Mouse (Mus musculus) right cerebral cortex, postnatal 10 days (tissue): Measurements from ENCODE around the gene Parp16.
"Not testable (repeated sequence)": the region's sequence is repeated elsewhere in the genome, so short reads cannot be mapped to it uniquely, and the experiment has no call there.

Source experiments
- DNase-seq, 2 experiments: peaks; one replicate each; pipeline ENCODE4 v3.0.0; 2021; ENCODE audit warnings: low spot score in 2 of 2

Parp16 gene

GRCm38 (mm10) chr9:65178336-65179213, 16.6 kb upstream of the Parp16 start:
- peak in 1 of 2 experiments; percentile 61 for DNase-seq

GRCm38 (mm10) chr9:65179817-65180624, 15.1 kb upstream of the Parp16 start:
- DNase-seq, result no peak

- DNase-seq, result peak; percentile 87 to 90
These were observed 6.6 kb upstream of the Parp16 start for GRCm38 (mm10) chr9:65188599-65188998.

- no peak for DNase-seq
These were observed 4.8 kb upstream of the Parp16 start for GRCm38 (mm10) chr9:65190306-65190705.

- DNase-seq, result no peak
These were observed 3.8 kb upstream of the Parp16 start for GRCm38 (mm10) chr9:65191389-65191754.

GRCm38 (mm10) chr9:65191755-65192469, 3.2 kb upstream of the Parp16 start:
- DNase-seq, result no peak

- no peak for DNase-seq
These were observed 1.9 kb upstream of the Parp16 start for GRCm38 (mm10) chr9:65193214-65193613.

DNA sequence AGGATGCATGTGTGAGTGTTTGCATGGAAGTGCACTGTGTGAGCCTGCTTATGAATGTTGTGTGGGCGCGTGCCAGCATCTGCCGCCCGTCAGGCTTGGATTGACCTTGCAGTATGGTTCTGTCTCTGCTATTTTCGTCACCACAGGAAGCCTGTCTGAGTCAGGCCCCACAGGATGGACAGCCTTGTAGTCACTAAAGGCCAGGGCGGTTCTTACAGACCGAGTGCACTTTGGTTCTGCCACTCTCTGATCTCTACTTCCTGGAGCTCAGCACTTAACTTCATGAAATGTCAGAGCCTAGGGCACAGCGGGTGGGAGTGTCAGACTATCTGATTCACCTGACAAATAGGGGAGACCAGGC, 448 bp downstream of the Parp16 start:
- DNase-seq, result peak; percentile 50 to 66

- DNase-seq, result peak in 1 of 2 experiments; percentile 59
These were observed 1.0 kb downstream of the Parp16 start for GRCm38 (mm10) chr9:65195982-65196737.

- peak; percentile 93 to 95 for DNase-seq
These were observed 1.8 kb downstream of the Parp16 start for GRCm38 (mm10) chr9:65196738-65197569.

- no peak for DNase-seq
These were observed 2.7 kb downstream of the Parp16 start for GRCm38 (mm10) chr9:65197826-65198225.

DNA sequence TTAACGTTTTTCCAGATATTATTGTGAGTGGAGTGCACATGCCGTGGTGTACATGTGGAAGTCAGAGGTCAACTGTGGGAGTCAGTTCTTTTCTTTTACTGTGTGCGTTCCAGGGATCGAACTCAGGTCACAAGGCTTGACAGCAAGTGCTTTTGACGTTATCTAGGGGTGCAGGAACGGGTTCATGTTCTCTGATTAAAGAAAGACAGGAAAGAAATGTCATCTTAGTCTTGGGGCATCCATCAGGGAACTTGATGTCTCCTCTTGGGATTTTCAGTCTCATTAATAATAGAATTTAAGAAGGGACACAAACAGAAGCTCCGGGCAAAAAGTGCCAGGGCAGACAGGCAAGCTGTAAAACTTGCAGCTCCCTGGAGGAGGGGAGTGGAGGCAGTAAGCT, 4.6 kb downstream of the Parp16 start:
- no peak for DNase-seq

GRCm38 (mm10) chr9:65200606-65201005, 5.5 kb downstream of the Parp16 start:
- no peak for DNase-seq

GRCm38 (mm10) chr9:65201021-65201380, 5.8 kb downstream of the Parp16 start:
- DNase-seq, result no peak

DNA sequence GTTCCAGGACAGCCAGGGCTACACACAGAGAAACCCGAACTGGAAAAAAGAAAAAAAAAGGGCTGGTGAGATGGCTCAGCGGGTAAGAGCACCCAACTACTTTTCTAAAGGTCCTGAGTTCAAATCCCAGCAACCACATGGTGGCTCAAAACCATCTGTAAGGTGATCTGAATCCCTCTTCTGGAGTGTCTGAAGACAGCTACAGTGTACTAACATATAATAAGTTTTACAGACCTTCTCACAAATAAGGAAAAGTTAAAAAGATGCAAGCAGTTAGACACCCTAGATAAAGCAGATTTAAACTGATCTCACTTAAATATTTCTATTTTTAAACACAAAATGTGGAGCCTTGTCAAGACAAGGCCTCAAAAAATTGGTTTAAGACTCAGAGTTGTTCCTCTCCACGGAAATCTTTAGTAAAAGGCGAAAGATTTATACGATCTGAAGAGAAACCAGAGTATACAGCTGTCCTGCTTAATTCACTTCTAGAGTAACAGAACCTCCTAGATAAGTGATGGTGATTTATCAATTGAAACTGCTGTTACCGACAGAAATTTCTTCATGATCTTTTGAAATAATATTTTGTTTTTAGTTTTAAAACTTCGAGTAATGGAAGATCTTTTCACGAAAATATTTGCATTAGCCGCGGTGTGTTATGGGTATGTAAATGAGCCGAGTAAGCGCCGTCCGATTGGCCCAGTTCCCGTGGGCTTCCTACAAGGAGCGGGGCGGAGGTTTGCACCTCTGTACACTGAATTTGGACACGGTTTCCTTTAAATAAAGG, 6.4 kb downstream of the Parp16 start:
- DNase-seq, result peak; percentile 91 to 92

DNA sequence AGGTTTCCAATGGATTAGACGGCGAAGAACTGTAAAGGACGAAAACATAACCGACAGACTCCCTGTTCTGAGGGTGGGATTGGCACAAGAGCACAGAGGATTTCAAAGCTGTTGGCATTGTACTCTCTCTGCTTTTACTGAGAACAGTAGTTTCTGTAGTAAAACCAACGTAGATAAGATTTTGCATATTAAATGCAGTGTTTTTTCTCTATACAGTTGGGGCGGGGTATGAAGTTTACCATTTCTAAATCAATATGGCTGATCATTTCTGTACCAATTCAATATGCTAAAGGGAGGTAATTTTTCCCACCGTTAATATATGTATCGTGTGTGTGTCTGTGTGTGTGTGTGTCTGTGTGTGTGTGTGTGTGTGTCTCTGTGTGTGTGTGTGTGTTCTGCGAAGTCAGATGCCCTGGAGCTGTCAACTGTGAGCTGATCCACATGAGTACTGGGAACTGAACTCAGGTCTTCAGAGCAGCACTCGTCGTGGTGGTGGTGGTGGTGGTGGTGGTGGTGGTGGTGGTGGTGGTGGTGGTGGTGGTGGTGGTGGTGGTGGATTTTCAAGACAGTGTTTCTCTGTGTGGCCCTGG, 7.1 kb downstream of the Parp16 start:
- no peak for DNase-seq

DNA sequence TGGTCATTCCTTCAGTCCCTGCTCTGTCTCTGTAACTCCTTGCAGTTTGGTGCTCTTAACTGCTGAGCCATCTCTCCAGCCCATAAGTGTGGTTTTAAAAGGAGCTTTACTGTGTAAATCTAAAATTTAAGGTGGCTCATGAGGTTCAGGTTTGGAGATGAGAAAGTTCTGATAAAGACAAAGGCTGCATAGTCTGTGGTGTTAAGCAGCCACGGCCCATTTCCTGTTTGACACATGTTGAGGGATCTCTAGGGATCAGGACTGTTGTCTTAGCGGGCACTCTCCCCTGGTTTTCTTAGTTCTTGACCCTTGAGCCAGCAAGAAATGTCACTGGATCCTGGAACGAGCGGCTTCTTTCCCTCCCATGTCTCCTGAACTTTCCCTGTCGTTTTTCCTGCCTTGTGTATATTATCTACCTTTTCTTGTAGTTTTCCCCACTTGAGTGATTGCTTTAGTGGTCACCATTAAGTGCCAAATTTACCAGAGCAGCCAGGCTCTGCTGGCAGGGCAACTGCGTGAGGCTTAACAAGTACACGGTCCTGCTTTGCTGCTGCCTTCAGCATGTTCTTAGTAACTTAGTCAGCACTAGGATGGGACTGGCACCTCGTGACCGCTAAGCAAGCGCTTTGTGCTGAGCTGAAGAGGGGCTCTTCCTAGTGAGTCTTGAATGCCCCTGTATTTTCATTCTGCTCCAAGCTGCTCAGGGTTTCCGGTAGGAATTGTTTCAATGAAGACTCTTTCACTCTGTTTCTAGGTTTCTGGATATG, 10.1 kb downstream of the Parp16 start:
- no peak for DNase-seq

DNA sequence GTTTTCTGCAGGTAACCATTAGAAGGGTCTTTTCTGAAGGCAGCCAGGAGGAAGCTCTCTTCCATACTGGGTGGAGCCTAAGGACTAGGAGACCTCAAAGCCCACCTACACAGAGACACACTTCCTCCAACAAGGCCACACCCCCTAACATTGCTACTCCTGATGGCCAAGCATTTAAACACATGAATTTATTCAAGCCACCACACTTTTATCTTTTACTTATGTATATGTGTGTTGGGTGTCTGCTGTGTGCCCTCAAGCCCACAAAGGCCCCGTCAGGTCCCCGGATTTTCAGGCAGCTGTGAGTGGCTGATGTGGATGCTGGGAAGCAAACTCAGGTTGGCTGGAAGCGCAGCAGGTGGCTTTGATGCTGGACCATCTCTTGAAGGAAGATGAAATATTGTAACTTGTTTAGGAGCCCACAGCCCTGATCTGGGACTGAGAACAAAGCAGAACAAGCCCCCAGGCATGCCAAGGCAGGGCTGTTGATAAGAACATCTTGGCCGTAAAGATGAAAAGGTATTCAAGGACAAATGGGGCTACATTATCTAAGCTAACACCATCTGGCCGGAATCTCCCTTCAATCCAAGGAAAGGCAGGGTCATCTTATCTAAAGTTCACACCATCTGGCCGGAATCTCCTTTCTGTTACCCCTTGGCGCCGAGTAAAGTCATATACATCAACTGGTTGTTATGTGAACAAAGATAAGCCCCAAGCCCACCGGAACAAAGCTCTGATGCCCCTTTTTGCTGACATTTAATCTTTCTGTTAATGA, 12.1 kb downstream of the Parp16 start:
- DNase-seq, result not testable (repeated sequence)
